Mouse (Mus musculus): ENCODE measurements around the gene Tmem189. TPM values are rescaled to one million over a fixed set of nuclear protein-coding genes. Genes with fewer than 3 reads are reported as not detected.
"Not testable (repeated sequence)": the region's sequence is repeated elsewhere in the genome, so short reads cannot be mapped to it uniquely, and the experiment has no call there.

Tmem189 gene
- total and polyA plus RNA-seq, 2 experiments from 2014 or later, result 39.3 to 76.8 TPM

DNA sequence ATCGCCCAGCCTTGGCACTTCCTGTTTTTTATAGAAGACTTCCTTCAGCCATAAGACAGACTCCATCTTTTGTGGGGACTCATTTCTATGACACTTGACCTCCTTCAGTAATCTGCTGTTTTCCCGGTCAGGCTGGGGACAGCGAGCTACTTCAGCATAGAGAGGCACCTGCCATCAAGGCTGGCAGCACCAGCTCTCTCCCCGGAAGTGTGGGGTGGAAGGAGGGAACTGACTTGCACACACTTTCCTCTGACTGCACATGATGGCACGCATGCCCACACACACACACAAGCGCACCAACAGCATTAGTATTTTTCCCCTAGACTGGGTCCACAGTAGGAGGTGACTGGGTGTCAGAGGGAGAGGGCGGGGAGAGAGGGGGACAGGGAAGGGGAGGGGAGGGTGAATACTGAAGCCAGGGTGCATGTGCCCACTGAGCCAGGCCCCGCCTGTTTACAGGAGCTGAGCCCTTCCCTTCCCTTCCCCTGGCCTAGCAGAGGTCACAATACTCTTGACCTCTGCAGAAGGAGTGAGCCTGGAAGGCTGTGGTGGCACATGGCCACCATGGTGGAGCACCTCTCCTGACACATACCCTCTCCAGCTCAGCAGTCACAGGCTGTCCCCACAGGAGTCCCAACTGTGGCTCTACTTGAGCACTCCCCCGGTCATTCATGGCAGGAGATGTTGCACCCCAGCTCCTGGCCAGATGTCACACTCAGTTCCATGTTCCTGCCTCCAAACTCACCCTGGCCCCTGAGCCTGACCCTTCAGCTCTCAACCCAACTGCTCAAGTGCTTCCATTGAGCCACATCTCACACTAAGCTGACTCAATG, 68.2 kb downstream of the Tmem189 start:
- DNase-seq (ENCODE audit: low spot score) (no peak), ATAC-seq (ENCODE audit: insufficient read depth, low read depth) (no peak)
- no peaks in the 10 kb centered on the region for H3K9me3 ChIP-seq (replicated peaks; ENCODE audit: control insufficient read depth, low read length)
- peaks cover 22% of the 10 kb centered on the region; the same call in 1 of the 2 replicates for H3K4me1 ChIP-seq (ENCODE audit: control insufficient read depth, insufficient read depth)
- peaks cover 16% of the 10 kb centered on the region for H3K36me3 ChIP-seq (replicated peaks; ENCODE audit: control insufficient read depth, insufficient read depth, low read length)
- no peak overlapping the region for H3K27ac ChIP-seq (ENCODE audit: low read depth)
- TF ChIP-seq EP300 (IDR thresholded peaks at IDR 0.05; ENCODE audit: low read depth) (no peak), CTCF (IDR thresholded peaks at IDR 0.05; ENCODE audit: low read depth) (no peak)
- WGBS, result 58% methylated on average over 9 of the region's 9 CpGs
- no peaks in the 10 kb centered on the region for H3K27me3 ChIP-seq (ENCODE audit: control insufficient read depth, insufficient read depth, low read length)
- H3K4me2 ChIP-seq (ENCODE audit: low read depth, low read length), result no peak overlapping the region
- no peak overlapping the region for H3K4me3 ChIP-seq (ENCODE audit: low read depth, low read length)
- no peak overlapping the region for H3K9ac ChIP-seq (replicated peaks; ENCODE audit: low read depth, low read length)

DNA sequence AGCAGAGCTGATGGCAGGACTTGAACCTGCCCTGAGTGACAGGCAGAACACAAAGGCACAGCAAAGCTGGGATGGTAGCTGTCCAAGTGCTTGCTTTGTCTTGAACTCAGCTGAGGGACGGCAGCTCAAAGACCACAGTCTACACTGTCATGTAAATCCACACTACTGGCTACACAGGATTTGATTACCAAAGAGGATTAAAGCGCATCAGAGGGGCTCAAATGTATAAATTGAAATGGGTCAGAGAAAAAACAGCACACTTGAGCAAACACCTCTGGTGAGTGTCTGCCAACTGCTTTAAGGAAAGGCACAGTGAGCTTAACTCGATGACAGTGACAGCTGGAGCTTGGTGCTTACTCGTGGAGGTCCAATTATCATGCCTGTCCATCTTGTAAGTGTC, 72.2 kb downstream of the Tmem189 start:
- Histone ChIP-seq H3K27ac (ENCODE audit: low read depth) (no peak overlapping the region), H3K4me2 (ENCODE audit: low read depth, low read length) (no peak overlapping the region), H3K36me3 (replicated peaks; ENCODE audit: control insufficient read depth, insufficient read depth, low read length) (peaks cover 51% of the 10 kb centered on the region), H3K9me3 (replicated peaks; ENCODE audit: control insufficient read depth, low read length) (peaks cover 3% of the 10 kb centered on the region; the same call in 1 of the 2 replicates), H3K4me3 (ENCODE audit: low read depth, low read length) (no peak overlapping the region), H3K27me3 (ENCODE audit: control insufficient read depth, insufficient read depth, low read length) (no peaks in the 10 kb centered on the region), H3K4me1 (ENCODE audit: control insufficient read depth, insufficient read depth) (0 out of 2 replicates have a peak, but pooled peaks cover 13% of the 10 kb centered on the region), H3K9ac (replicated peaks; ENCODE audit: low read depth, low read length) (no peak overlapping the region)
- DNase-seq (ENCODE audit: low spot score) (no peak), ATAC-seq (ENCODE audit: insufficient read depth, low read depth) (no peak)
- TF ChIP-seq EP300 (IDR thresholded peaks at IDR 0.05; ENCODE audit: low read depth), result no peak
- no peak for TF ChIP-seq CTCF (IDR thresholded peaks at IDR 0.05; ENCODE audit: low read depth)
- WGBS, result 49% methylated on average over 4 of the region's 4 CpGs

DNA sequence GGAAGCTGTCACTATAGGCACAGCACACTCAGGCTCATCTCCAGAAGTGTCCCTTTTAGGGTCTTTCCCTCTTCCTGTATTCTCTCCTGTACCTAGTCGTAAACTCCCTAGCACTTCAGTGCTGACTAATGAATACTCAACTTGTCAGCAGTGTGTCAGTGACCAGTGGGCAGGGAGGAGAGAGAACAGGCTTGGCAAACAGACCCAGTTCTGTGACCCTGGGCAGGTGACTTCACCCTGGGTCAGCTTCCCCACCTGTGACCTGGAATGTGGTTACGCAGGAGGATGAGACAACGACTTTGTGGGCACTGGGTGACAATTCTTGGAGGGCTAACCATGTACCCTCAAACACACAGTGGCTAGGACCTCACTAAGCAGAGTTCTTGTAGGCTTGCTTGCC, 72.6 kb downstream of the Tmem189 start:
- Histone ChIP-seq H3K27ac (ENCODE audit: low read depth) (no peak overlapping the region), H3K36me3 (replicated peaks; ENCODE audit: control insufficient read depth, insufficient read depth, low read length) (peaks cover 54% of the 10 kb centered on the region), H3K9me3 (replicated peaks; ENCODE audit: control insufficient read depth, low read length) (peaks cover 3% of the 10 kb centered on the region; the same call in 1 of the 2 replicates), H3K27me3 (ENCODE audit: control insufficient read depth, insufficient read depth, low read length) (no peaks in the 10 kb centered on the region), H3K9ac (replicated peaks; ENCODE audit: low read depth, low read length) (no peak overlapping the region), H3K4me3 (ENCODE audit: low read depth, low read length) (no peak overlapping the region), H3K4me2 (ENCODE audit: low read depth, low read length) (no peak overlapping the region), H3K4me1 (ENCODE audit: control insufficient read depth, insufficient read depth) (0 out of 2 replicates have a peak, but pooled peaks cover 9% of the 10 kb centered on the region)
- no peak for DNase-seq (ENCODE audit: low spot score)
- TF ChIP-seq CTCF (IDR thresholded peaks at IDR 0.05; ENCODE audit: low read depth) (no peak), EP300 (IDR thresholded peaks at IDR 0.05; ENCODE audit: low read depth) (no peak)
- WGBS, result 81% methylated on average over 3 of the region's 3 CpGs
- ATAC-seq (ENCODE audit: insufficient read depth, low read depth), result no peak

DNA sequence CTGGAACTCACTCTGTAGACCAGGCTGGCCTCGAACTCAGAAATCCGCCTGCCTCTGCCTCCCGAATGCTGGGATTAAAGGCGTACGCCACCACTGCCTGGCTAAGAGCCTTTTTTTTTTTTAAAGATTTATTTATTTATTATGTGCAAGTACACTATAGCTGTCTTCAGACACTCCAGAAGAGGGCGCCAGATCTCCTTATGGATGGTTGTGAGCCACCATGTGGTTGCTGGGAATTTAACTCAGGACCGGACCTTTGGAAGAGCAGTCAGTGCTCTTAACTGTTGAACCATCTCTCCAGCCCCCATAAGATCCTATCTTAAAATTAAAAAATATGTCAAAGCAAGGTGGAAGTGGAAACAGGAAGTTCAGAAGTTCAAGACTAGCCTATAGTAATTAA, 76.3 kb downstream of the Tmem189 start:
- not testable (repeated sequence) for ATAC-seq (ENCODE audit: insufficient read depth, low read depth); DNase-seq (ENCODE audit: low spot score)
- WGBS, result 92% methylated on average over 6 of the region's 7 CpGs

DNA sequence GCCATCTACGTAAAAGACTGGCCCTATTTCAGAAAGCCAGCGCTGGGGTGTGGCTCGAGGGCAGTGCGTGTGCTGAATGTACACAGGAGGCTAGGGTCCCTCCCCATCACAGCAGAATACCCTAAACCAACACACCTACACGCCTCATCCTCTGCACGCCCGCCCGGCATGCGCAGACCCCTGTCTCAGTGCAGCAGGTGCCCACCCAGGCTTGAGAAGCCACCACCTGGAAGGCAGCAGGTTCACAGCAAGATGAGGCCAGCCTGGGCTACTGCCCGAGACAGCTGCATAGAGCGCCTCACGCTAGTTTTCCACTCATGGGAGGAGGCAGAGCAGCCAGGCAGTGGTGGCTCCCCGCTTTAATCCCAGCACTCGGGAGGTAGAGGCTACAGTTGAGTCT, 77.5 kb downstream of the Tmem189 start:
- H3K4me3 ChIP-seq (ENCODE audit: low read depth, low read length), result no peak overlapping the region
- peaks cover 3% of the 10 kb centered on the region; the same call in 1 of the 2 replicates for H3K9me3 ChIP-seq (replicated peaks; ENCODE audit: control insufficient read depth, low read length)
- DNase-seq (ENCODE audit: low spot score), result no peak
- no peak for TF ChIP-seq CTCF (IDR thresholded peaks at IDR 0.05; ENCODE audit: low read depth)
- no peak for TF ChIP-seq EP300 (IDR thresholded peaks at IDR 0.05; ENCODE audit: low read depth)
- WGBS, result 94% methylated on average over 14 of the region's 14 CpGs
- no peak overlapping the region for H3K4me2 ChIP-seq (ENCODE audit: low read depth, low read length)
- no peak for ATAC-seq (ENCODE audit: insufficient read depth, low read depth)
- no peaks in the 10 kb centered on the region for H3K4me1 ChIP-seq (ENCODE audit: control insufficient read depth, insufficient read depth)
- no peaks in the 10 kb centered on the region for H3K27me3 ChIP-seq (ENCODE audit: control insufficient read depth, insufficient read depth, low read length)
- no peak overlapping the region for H3K27ac ChIP-seq (ENCODE audit: low read depth)
- peaks cover 64% of the 10 kb centered on the region for H3K36me3 ChIP-seq (replicated peaks; ENCODE audit: control insufficient read depth, insufficient read depth, low read length)
- no peak overlapping the region for H3K9ac ChIP-seq (replicated peaks; ENCODE audit: low read depth, low read length)

More for the DNA sequence above, 76.3 kb downstream of the Tmem189 start:
- H3K9ac ChIP-seq (replicated peaks; ENCODE audit: low read depth, low read length); H3K4me2 ChIP-seq (ENCODE audit: low read depth, low read length); H3K27me3 ChIP-seq (ENCODE audit: control insufficient read depth, insufficient read depth, low read length); H3K9me3 ChIP-seq (replicated peaks; ENCODE audit: control insufficient read depth, low read length); H3K4me1 ChIP-seq (ENCODE audit: control insufficient read depth, insufficient read depth); H3K27ac ChIP-seq (ENCODE audit: low read depth); H3K4me3 ChIP-seq (ENCODE audit: low read depth, low read length): not testable (repeated sequence)
- peaks cover 69% of the 10 kb centered on the region for H3K36me3 ChIP-seq (replicated peaks; ENCODE audit: control insufficient read depth, insufficient read depth, low read length)

All from heart, postnatal 0 days (tissue).